Mouse (Mus musculus): ENCODE measurements at regions not wholly inside any gene's neighbourhood (a gene's known extent, or its start where the extent isn't known, plus 50 kb on each side); places are given as distances from the start of the nearest gene placed in this dataset.

GRCm38 (mm10) chr7:111263302-111263701, 180.5 kb upstream of the Eif4g2 start:
- TF ChIP-seq POLR2A (IDR thresholded peaks at IDR 0.05; ENCODE audit: borderline replicate concordance, low read depth, low read length) (no peak), CTCF (IDR thresholded peaks at IDR 0.05; ENCODE audit: low read depth, low read length) (0 out of 2 replicates have a peak, but pooled peaks have one; percentile 17)
